Comparison of ENCODE assay signal across 8 mouse cellular contexts in genomic region chr2:35930498-35931149, GRCm38 (mm10). TPM values are rescaled to one million over a fixed set of nuclear protein-coding genes. Genes with fewer than 3 reads are reported as not detected.
DNase-seq lines count a peak whose midpoint lies in the region; ATAC-seq and TF ChIP-seq lines count a peak whose summit lies in the region.

No protein-coding gene starts in this region.

- H3K9ac ChIP-seq in heart, embryonic 12.5 days = no peak overlapping the region
- H3K9ac ChIP-seq in midbrain, postnatal 0 days (replicated peaks; ENCODE audit: low read length, poor library complexity, severe bottlenecking) = no peak overlapping the region
- H3K9ac ChIP-seq in stomach, postnatal 0 days (ENCODE audit: low read length) = no peak overlapping the region

- intact Hi-C loops in left cerebral cortex, postnatal 36 days (cut with DNase I) = loop anchor here (1.0 kb wide), 1 partner anchor 386 kb away; no protein-coding TSS in a partner anchor

- no peak for ATAC-seq in heart, embryonic 12.5 days (ENCODE audit: insufficient number of reproducible peaks, low FRiP score)
- ATAC-seq in midbrain, postnatal 0 days (ENCODE audit: low FRiP score) = no peak; the same call in 1 of the 2 replicates
- ATAC-seq in stomach, postnatal 0 days (ENCODE audit: low FRiP score, low TSS enrichment) = peak; percentile 55

- H3K4me3 ChIP-seq in heart, embryonic 12.5 days = no peak overlapping the region
- H3K4me3 ChIP-seq in midbrain, postnatal 0 days (ENCODE audit: low read depth, low read length) = no peak overlapping the region
- no peak overlapping the region for H3K4me3 ChIP-seq in stomach, postnatal 0 days (ENCODE audit: low read depth, low read length)

- H3K27me3 ChIP-seq in heart, embryonic 12.5 days (replicated peaks) = no peaks in the 10 kb centered on the region
- no peaks in the 10 kb centered on the region for H3K27me3 ChIP-seq in midbrain, postnatal 0 days (ENCODE audit: insufficient read depth, low read length)
- H3K27me3 ChIP-seq in stomach, postnatal 0 days (ENCODE audit: control insufficient read depth, insufficient read depth, low read length) = no peaks in the 10 kb centered on the region

- TF ChIP-seq CTCF in midbrain, postnatal 0 days (IDR thresholded peaks at IDR 0.05) = peak; percentile 93
- TF ChIP-seq CTCF in stomach, postnatal 0 days (IDR thresholded peaks at IDR 0.05; ENCODE audit: low read depth) = peak; percentile 93

- no peak overlapping the region for H3K4me2 ChIP-seq in heart, embryonic 12.5 days
- H3K4me2 ChIP-seq in midbrain, postnatal 0 days (ENCODE audit: low read depth, low read length, poor library complexity, severe bottlenecking) = no peak overlapping the region
- no peak overlapping the region for H3K4me2 ChIP-seq in stomach, postnatal 0 days (replicated peaks; ENCODE audit: low read depth)

- no peak for TF ChIP-seq EP300 in stomach, postnatal 0 days (optimal IDR thresholded peaks at IDR 0.05)

- H3K4me1 ChIP-seq in heart, embryonic 12.5 days (replicated peaks) = peaks cover 11% of the 10 kb centered on the region
- H3K4me1 ChIP-seq in midbrain, postnatal 0 days (ENCODE audit: insufficient read depth, low read length) = no peaks in the 10 kb centered on the region
- H3K4me1 ChIP-seq in stomach, postnatal 0 days (replicated peaks; ENCODE audit: control insufficient read depth, insufficient read depth) = no peaks in the 10 kb centered on the region

- no peaks in the 10 kb centered on the region for H3K9me3 ChIP-seq in heart, embryonic 12.5 days (replicated peaks)
- H3K9me3 ChIP-seq in midbrain, postnatal 0 days (ENCODE audit: low read length) = no peaks in the 10 kb centered on the region
- H3K9me3 ChIP-seq in stomach, postnatal 0 days (ENCODE audit: control insufficient read depth, low read length) = no peaks in the 10 kb centered on the region

- no peaks in the 10 kb centered on the region for H3K36me3 ChIP-seq in heart, embryonic 12.5 days
- no peaks in the 10 kb centered on the region for H3K36me3 ChIP-seq in midbrain, postnatal 0 days (ENCODE audit: insufficient read depth, low read length)
- no peaks in the 10 kb centered on the region for H3K36me3 ChIP-seq in stomach, postnatal 0 days (ENCODE audit: control insufficient read depth, insufficient read depth, low read length)

- peak; percentile 64 to 91 for DNase-seq in heart, adult 18-20 months
- peak; percentile 82 to 88 for DNase-seq in cerebellum, adult 18-20 months
- peak; percentile 45 to 83 for DNase-seq in frontal cortex, postnatal 10 days (ENCODE audit: low spot score in 2 of 2)
- peak; percentile 64 for DNase-seq in induced T-regulatory cell, adult 2 months (ENCODE audit: low read depth)
- DNase-seq in left cerebral cortex, postnatal 36 days (ENCODE audit: low spot score in 2 of 2) = peak; percentile 72 to 75
- peak; percentile 81 for DNase-seq in midbrain, postnatal 0 days (ENCODE audit: low spot score)
- peak; percentile 80 for DNase-seq in stomach, postnatal 0 days (ENCODE audit: low spot score)

- WGBS in heart, embryonic 12.5 days = 34% methylated on average over 11 of the region's 11 CpGs
- 36% methylated on average over 11 of the region's 11 CpGs for WGBS in midbrain, postnatal 0 days
- WGBS in stomach, postnatal 0 days = 31% methylated on average over 11 of the region's 11 CpGs

- no peak overlapping the region for H3K27ac ChIP-seq in heart, embryonic 12.5 days (ENCODE audit: poor library complexity, severe bottlenecking)
- no peak overlapping the region for H3K27ac ChIP-seq in midbrain, postnatal 0 days (ENCODE audit: low read depth, low read length)
- no peak overlapping the region for H3K27ac ChIP-seq in stomach, postnatal 0 days (replicated peaks)

RNA-seq across cellular contexts. Expression of gene Ttll11, which starts 49.1 kb away (rescaled TPM):
- total RNA-seq in heart, adult 18-20 months (2021) = 1 to 10 TPM; 1.1 to 1.9 TPM
- polyA plus RNA-seq in heart, embryonic 12.5 days (2016; fragmentation: Nextera tagmentation; extraction: Ambion mirVana) = 1.5 and 1.8 TPM in 2 replicates
- total RNA-seq in left cerebral cortex, postnatal 36 days (2021) = 10 to 100 TPM; 38.0 to 42.8 TPM
- total RNA-seq in midbrain, postnatal 0 days (2014; rRNA removed) = 10.7 and 15.8 TPM in 2 replicates
- polyA plus RNA-seq in midbrain, postnatal 0 days (2015; fragmentation: Nextera tagmentation; extraction: Ambion mirVana) = 5.3 and 7.8 TPM in 2 replicates
- 0.55 and 0.91 TPM in 2 replicates for polyA plus RNA-seq in stomach, postnatal 0 days (2015; fragmentation: Nextera tagmentation; extraction: Ambion mirVana)
